Mouse (Mus musculus) left cerebral cortex, adult 2 months (tissue): ENCODE data around the gene Gbe1. TPM values are rescaled to one million over a fixed set of nuclear protein-coding genes. Genes with fewer than 3 reads are reported as not detected.

Experiments used
- DNase-seq, 2 experiments: peaks; one replicate each; pipeline ENCODE4 v3.0.0; 2021 to 2022; ENCODE audit warnings: low spot score in 2 of 2, mixed read lengths in 1 of 2; ENCODE audit errors: extremely low spot score in 1 of 2
- H3K27ac ChIP-seq: fragments of 200-600 bp; 2 replicates; pipeline ENCODE4 v1.8.1; 2022
- H3K4me3 ChIP-seq: fragments of 200-600 bp; 2 replicates; pipeline ENCODE4 v1.8.1; 2022
- CTCF ChIP-seq: fragments of 200-600 bp; IDR thresholded peaks from 2 replicates; pipeline ENCODE4 v1.8.1; 2022; ENCODE audit warnings: antibody characterized with exemption, mild to moderate bottlenecking, moderate library complexity
- intact Hi-C: fragments of 180-260 bp; cut with DNase I; formaldehyde crosslinking; loops from one replicate; pipeline ENCODE4 v1.15.1; 2025
- total RNA-seq, 2 experiments: library from RNA; stranded (reverse); gene quantifications; 2 replicates each; pipeline ENCODE4 v1.2.3; 2021

Gbe1 gene
- total RNA-seq, 2 experiments from 2014 or later: 8.4 to 8.6 TPM

DNA sequence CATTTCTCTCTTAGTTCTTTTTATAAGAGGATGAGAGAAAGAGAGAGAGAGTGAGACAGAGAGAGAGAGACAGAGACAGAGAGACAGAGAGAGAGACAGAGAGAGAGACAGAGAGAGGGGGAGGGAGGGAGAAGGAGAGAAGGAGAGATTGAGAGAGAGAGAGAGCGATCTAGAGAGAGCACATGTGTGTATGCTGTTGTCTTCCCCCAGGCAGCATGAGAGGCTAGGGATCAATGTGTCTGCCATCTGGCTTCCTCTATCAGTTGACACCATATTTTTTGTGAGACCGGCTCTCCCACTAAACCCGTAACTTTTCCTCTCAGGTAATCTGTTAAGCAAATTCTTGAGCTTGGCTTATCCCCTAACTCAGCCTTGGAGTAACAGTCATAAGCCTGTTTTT is 304.4 kb downstream of the Gbe1 start:
- no peak overlapping the region for H3K4me3 ChIP-seq
- intact Hi-C loops: no loop called here
- H3K27ac ChIP-seq: no peak overlapping the region
- no peak for TF ChIP-seq CTCF
- DNase-seq: no peak
